Comparison of ENCODE assay signal across 8 mouse cellular contexts in the genomic region with DNA sequence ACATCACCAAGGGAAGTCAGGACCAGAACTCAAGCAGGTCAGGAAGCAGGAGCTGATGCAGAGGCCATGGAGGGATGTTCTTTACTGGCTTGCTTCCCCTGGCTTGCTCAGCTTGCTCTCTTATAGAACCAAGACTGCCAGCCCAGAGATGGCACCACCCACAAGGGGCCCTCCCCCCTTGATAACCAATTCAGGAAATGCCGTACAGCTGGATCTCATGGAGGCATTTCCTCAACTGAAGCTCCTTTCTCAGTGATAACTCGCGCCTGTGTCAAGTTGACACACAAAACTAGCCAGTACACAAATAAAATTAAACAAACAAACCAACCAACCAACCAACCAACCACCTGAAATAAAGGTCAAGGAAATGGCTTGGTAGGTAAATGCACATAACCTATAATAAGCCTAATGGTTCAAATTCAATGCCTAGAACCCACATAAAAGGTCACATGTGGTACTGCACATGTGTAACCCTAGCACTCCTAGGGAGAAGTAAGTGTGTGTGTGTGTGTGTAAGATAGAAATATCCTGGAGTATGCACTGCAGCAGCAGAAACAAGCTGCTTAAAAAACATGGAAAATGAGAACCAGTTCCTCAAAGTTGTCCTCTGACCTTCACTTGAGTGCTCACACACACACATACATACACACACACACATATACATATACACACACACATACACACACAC. TPM values are rescaled to one million over a fixed set of nuclear protein-coding genes. Genes with fewer than 3 reads are reported as not detected.
DNase-seq lines count a peak whose midpoint lies in the region; ATAC-seq and TF ChIP-seq lines count a peak whose summit lies in the region.
"Not testable (repeated sequence)": the region's sequence is repeated elsewhere in the genome, so short reads cannot be mapped to it uniquely, and the experiment has no call there.

No protein-coding gene starts in this region.

- H3K9me3 ChIP-seq in CH12.LX (replicated peaks; ENCODE audit: low read length); embryonic facial prominence, embryonic 14.5 days (ENCODE audit: control insufficient read depth, low read length); heart, embryonic 13.5 days; megakaryocyte, embryonic 14.5 days: not testable (repeated sequence)

- TF ChIP-seq CTCF in CH12.LX (conservative IDR thresholded peaks at IDR 0.05 in 1 of 2, IDR thresholded peaks at IDR 0.05 in 1 of 2; ENCODE audit: low read depth in 2 of 2, low read length in 2 of 2): not testable (repeated sequence)

- in situ Hi-C loops in CH12.LX (cut with MboI; ENCODE audit: low pct_ligation_motif_present, low pct_unique_long_range_greater_than_20kb, low sequenced_read_pairs): not testable (repeated sequence)

- peaks cover 8 to 13% of the 10 kb centered on the region in 2 experiments; a peak in 3 of 4 replicates for H3K4me1 ChIP-seq in CH12.LX (ENCODE audit: control insufficient read depth in 1 of 2, insufficient read depth in 2 of 2)
- not testable (repeated sequence) for H3K4me1 ChIP-seq in embryonic facial prominence, embryonic 14.5 days (ENCODE audit: control insufficient read depth, insufficient read depth, low read length)
- peaks cover 24% of the 10 kb centered on the region for H3K4me1 ChIP-seq in heart, embryonic 13.5 days
- H3K4me1 ChIP-seq in megakaryocyte, embryonic 14.5 days: peaks cover 29% of the 10 kb centered on the region

- not testable (repeated sequence) for H3K27me3 ChIP-seq in CH12.LX (replicated peaks); embryonic facial prominence, embryonic 14.5 days (replicated peaks; ENCODE audit: control insufficient read depth, insufficient read depth, low read length); heart, embryonic 13.5 days (replicated peaks); megakaryocyte, embryonic 14.5 days (replicated peaks)

- peaks cover 0 to 13% of the 10 kb centered on the region in 2 experiments for H3K36me3 ChIP-seq in CH12.LX (replicated peaks in 1 of 2; ENCODE audit: control insufficient read depth in 1 of 2, insufficient read depth in 1 of 2, low read length in 1 of 2)
- H3K36me3 ChIP-seq in embryonic facial prominence, embryonic 14.5 days (ENCODE audit: control insufficient read depth, insufficient read depth, low read length); heart, embryonic 13.5 days: not testable (repeated sequence)
- H3K36me3 ChIP-seq in megakaryocyte, embryonic 14.5 days (replicated peaks; ENCODE audit: low read length): peaks cover 12% of the 10 kb centered on the region

- peak overlapping the region; percentile 76; the same call in 1 of the 2 replicates for H3K9ac ChIP-seq in CH12.LX (ENCODE audit: insufficient read depth, low read depth)
- not testable (repeated sequence) for H3K9ac ChIP-seq in embryonic facial prominence, embryonic 14.5 days (ENCODE audit: low read depth, low read length)
- peak overlapping the region; percentile 89; the same call in 1 of the 2 replicates for H3K9ac ChIP-seq in heart, embryonic 13.5 days

- dilution Hi-C loops in CH12.LX (cut with MboI; ENCODE audit: extremely low pct_ligation_motif_present, extremely low pct_unique_long_range_greater_than_20kb, low sequenced_read_pairs): not testable (repeated sequence)

- not testable (repeated sequence) for TF ChIP-seq EP300 in CH12.LX (IDR thresholded peaks at IDR 0.05; ENCODE audit: low read length)

- H3K4me2 ChIP-seq in CH12.LX (ENCODE audit: insufficient read depth, low read depth, poor library complexity, severe bottlenecking): peak overlapping the region; percentile 97
- peak overlapping the region; percentile 77 for H3K4me2 ChIP-seq in embryonic facial prominence, embryonic 14.5 days (ENCODE audit: low read depth, low read length)
- peak overlapping the region; percentile 82 for H3K4me2 ChIP-seq in heart, embryonic 13.5 days

- TF ChIP-seq POLR2A in CH12.LX (IDR thresholded peaks at IDR 0.05; ENCODE audit: low read depth, low read length): not testable (repeated sequence)

- WGBS in embryonic facial prominence, embryonic 14.5 days: 63% methylated on average over 3 of the region's 3 CpGs
- 52% methylated on average over 3 of the region's 3 CpGs for WGBS in heart, embryonic 13.5 days

- H3K27ac ChIP-seq in CH12.LX (ENCODE audit: insufficient read depth, low read depth); embryonic facial prominence, embryonic 14.5 days (replicated peaks; ENCODE audit: low read depth, low read length); heart, embryonic 13.5 days (replicated peaks): not testable (repeated sequence)

- peak overlapping the region; percentile 57 to 99 (median 69) for H3K4me3 ChIP-seq in CH12.LX (replicated peaks in 1 of 3; ENCODE audit: low read depth in 2 of 3, low read length in 2 of 3, poor library complexity in 1 of 3)
- peak overlapping the region; percentile 67 for H3K4me3 ChIP-seq in embryonic facial prominence, embryonic 14.5 days (ENCODE audit: low read depth, low read length)
- H3K4me3 ChIP-seq in heart, embryonic 13.5 days: peak overlapping the region; percentile 70
- H3K4me3 ChIP-seq in megakaryocyte, embryonic 14.5 days (replicated peaks): peak overlapping the region; percentile 98

- DNase-seq in CH12.LX (ENCODE audit: extremely low read depth); embryonic facial prominence, embryonic 14.5 days (ENCODE audit: low spot score): not testable (repeated sequence)
- DNase-seq in induced T-regulatory cell, adult 2 months (ENCODE audit: low read depth): peak; percentile 47
- DNase-seq in liver: peak; percentile 55
- DNase-seq in spleen, adult 12 weeks (ENCODE audit: low spot score): peak; percentile 25
- DNase-seq in thymus, postnatal 36 days: peak; percentile 25 to 43

- not testable (repeated sequence) for ATAC-seq in embryonic facial prominence, embryonic 14.5 days (ENCODE audit: low read depth); heart, embryonic 13.5 days (ENCODE audit: extremely low read depth, insufficient number of reproducible peaks, low FRiP score, low TSS enrichment)

- TF ChIP-seq RAD21 in CH12.LX (IDR thresholded peaks at IDR 0.05; ENCODE audit: low read depth, low read length): not testable (repeated sequence)

- H3K79me2 ChIP-seq in CH12.LX (replicated peaks; ENCODE audit: control insufficient read depth, extremely low read depth, insufficient read depth, poor library complexity, severe bottlenecking): peaks cover 16% of the 10 kb centered on the region

RNA-seq across cellular contexts. Expression of gene Kif24, which starts 1.5 kb away (rescaled TPM):
- total RNA-seq in CH12.LX (2012; rRNA removed) (8.6 and 9.1 TPM in 2 replicates), CH12.LX (2014; rRNA removed) (5.5 and 6.4 TPM in 2 replicates)
- polyA plus RNA-seq in CH12.LX (2012; ENCODE audit: insufficient read length, low read depth): 7.9 and 8.4 TPM in 2 replicates
- polyA plus RNA-seq in embryonic facial prominence, embryonic 14.5 days (2014; fragmentation: Nextera tagmentation; extraction: Ambion mirVana): 5.7 and 6.3 TPM in 2 replicates
- polyA plus RNA-seq in heart, embryonic 13.5 days (2015; fragmentation: Nextera tagmentation; extraction: Ambion mirVana): 3.4 and 4.2 TPM in 2 replicates
- polyA plus RNA-seq in megakaryocyte, embryonic 14.5 days (2012; ENCODE audit: insufficient read depth, low replicate concordance): 1.2 and 1.9 TPM in 2 replicates

RNA-seq across cellular contexts. Expression of gene Nudt2, which starts 1.8 kb away (rescaled TPM):
- total RNA-seq in CH12.LX (2012; rRNA removed) (26.5 and 27.9 TPM in 2 replicates), CH12.LX (2014; rRNA removed) (40.2 and 47.1 TPM in 2 replicates)
- 21.7 and 23.2 TPM in 2 replicates for polyA plus RNA-seq in CH12.LX (2012; ENCODE audit: insufficient read length, low read depth)
- polyA plus RNA-seq in embryonic facial prominence, embryonic 14.5 days (2014; fragmentation: Nextera tagmentation; extraction: Ambion mirVana): 49.0 and 50.7 TPM in 2 replicates
- 39.6 and 43.1 TPM in 2 replicates for polyA plus RNA-seq in heart, embryonic 13.5 days (2015; fragmentation: Nextera tagmentation; extraction: Ambion mirVana)
- 3.0 and 13.7 TPM in 2 replicates for polyA plus RNA-seq in megakaryocyte, embryonic 14.5 days (2012; ENCODE audit: insufficient read depth, low replicate concordance)

RNA-seq across cellular contexts. Expression of gene AI464131, which starts 39.7 kb away (rescaled TPM):
- total RNA-seq in CH12.LX (2012; rRNA removed): 0.04 TPM in 2 replicates
- not detected in 2 replicates for total RNA-seq in CH12.LX (2014; rRNA removed)
- polyA plus RNA-seq in CH12.LX (2012; ENCODE audit: insufficient read length, low read depth): 0.10 TPM in 1 of 2 replicates, not detected in the other
- polyA plus RNA-seq in embryonic facial prominence, embryonic 14.5 days (2014; fragmentation: Nextera tagmentation; extraction: Ambion mirVana): 12.5 and 13.7 TPM in 2 replicates
- 2.0 and 2.2 TPM in 2 replicates for polyA plus RNA-seq in heart, embryonic 13.5 days (2015; fragmentation: Nextera tagmentation; extraction: Ambion mirVana)
- polyA plus RNA-seq in megakaryocyte, embryonic 14.5 days (2012; ENCODE audit: insufficient read depth, low replicate concordance): 0.07 TPM in 1 of 2 replicates, not detected in the other

RNA-seq across cellular contexts. Expression of gene 1110017D15Rik, which starts 53.9 kb away (rescaled TPM):
- not detected in 2 replicates for total RNA-seq in CH12.LX (2012; rRNA removed)
- total RNA-seq in CH12.LX (2014; rRNA removed): not detected in 2 replicates
- polyA plus RNA-seq in CH12.LX (2012; ENCODE audit: insufficient read length, low read depth): not detected in 2 replicates
- polyA plus RNA-seq in embryonic facial prominence, embryonic 14.5 days (2014; fragmentation: Nextera tagmentation; extraction: Ambion mirVana): 6.0 and 16.3 TPM in 2 replicates
- 0.44 TPM in 1 of 2 replicates, not detected in the other for polyA plus RNA-seq in heart, embryonic 13.5 days (2015; fragmentation: Nextera tagmentation; extraction: Ambion mirVana)
- polyA plus RNA-seq in megakaryocyte, embryonic 14.5 days (2012; ENCODE audit: insufficient read depth, low replicate concordance): 0.29 TPM in 1 of 2 replicates, not detected in the other
